Mouse (Mus musculus) spleen, adult 2 months (tissue): ENCODE measurements around the gene Satb2.

Source experiments
- CTCF ChIP-seq: fragments of 200-500 bp; IDR thresholded peaks from 2 replicates; pipeline ENCODE4 v1.5.1; 2011; ENCODE audit warnings: mild to moderate bottlenecking, inconsistent platforms; ENCODE audit not compliant: insufficient read depth, insufficient read length, insufficient replicate concordance; ENCODE audit errors: extremely low read depth
- POLR2A ChIP-seq: fragments of 200-500 bp; IDR thresholded peaks from 2 replicates; pipeline ENCODE4 v1.6.1; 2011; ENCODE audit warnings: low read depth, low read length, inconsistent platforms

- TF ChIP-seq POLR2A, result no peak
- no peak for TF ChIP-seq CTCF
These were observed 3.6 kb upstream of the Satb2 start for GRCm38 (mm10) chr1:56981947-56982555.
